Mouse (Mus musculus) thymus, adult 2 months (tissue): ENCODE results near the gene Olfr281. TPM values are rescaled to one million over a fixed set of nuclear protein-coding genes. Genes with fewer than 3 reads are reported as not detected.
"Not testable (repeated sequence)": the region's sequence is repeated elsewhere in the genome, so short reads cannot be mapped to it uniquely, and the experiment has no call there.

Source experiments
- DNase-seq: peaks from one replicate; pipeline ENCODE4 v3.0.0; 2021
- H3K27ac ChIP-seq: fragments of 200-500 bp; 2 replicates; pipeline ENCODE4 v1.5.1; 2012; ENCODE audit warnings: low read length, control low read depth; ENCODE audit not compliant: control insufficient read depth, insufficient read depth
- H3K27me3 ChIP-seq: fragments of 200-500 bp; 2 replicates; pipeline ENCODE4 v1.6.1; 2012; ENCODE audit warnings: mild to moderate bottlenecking, low read length, moderate library complexity, mixed read lengths; ENCODE audit not compliant: control insufficient read depth, insufficient read depth
- H3K36me3 ChIP-seq: fragments of 200-500 bp; 2 replicates; pipeline ENCODE4 v1.6.1; 2012; ENCODE audit warnings: mild to moderate bottlenecking, low read length, moderate library complexity; ENCODE audit not compliant: control insufficient read depth, insufficient read depth
- H3K4me1 ChIP-seq: fragments of 200-500 bp; replicated peaks from 2 replicates; pipeline ENCODE4 v1.6.1; 2012; ENCODE audit warnings: low read length; ENCODE audit not compliant: control insufficient read depth, insufficient read depth
- H3K4me3 ChIP-seq: fragments of 200-500 bp; 2 replicates; pipeline ENCODE4 v1.5.1; 2012; ENCODE audit warnings: mild to moderate bottlenecking, low read length, control low read depth, moderate library complexity; ENCODE audit not compliant: control insufficient read depth, insufficient read depth
- CTCF ChIP-seq: fragments of 200-500 bp; IDR thresholded peaks from 2 replicates; pipeline ENCODE4 v1.5.1; 2012; ENCODE audit warnings: mild to moderate bottlenecking, control low read depth, low read length, moderate library complexity, borderline replicate concordance; ENCODE audit not compliant: control insufficient read depth, poor library complexity, insufficient read depth; ENCODE audit errors: extremely low read depth
- POLR2A ChIP-seq: fragments of 200-500 bp; IDR thresholded peaks from 2 replicates; pipeline ENCODE4 v1.6.1; 2012; ENCODE audit warnings: mild to moderate bottlenecking, low read length, control low read depth, moderate library complexity; ENCODE audit not compliant: control insufficient read depth, poor library complexity, insufficient read depth; ENCODE audit errors: extremely low read depth
- WGBS: fragments of 180-500 bp; shearing (Covaris S2); methylation state at CpG from one replicate; pipeline ENCODE4 v1.1.7; 2018; 5-methylcytosine and 5-hydroxymethylcytosine counted together
- polyA plus RNA-seq: library from polyadenylated mRNA; depleted of rRNA; stranded (reverse); fragments of >200 nt; gene quantifications from 2 replicates; pipeline ENCODE4 v1.2.3, GENCODE M21; 2012; rRNA removed

Olfr281 gene
- not detected in 2 replicates for polyA plus RNA-seq

DNA sequence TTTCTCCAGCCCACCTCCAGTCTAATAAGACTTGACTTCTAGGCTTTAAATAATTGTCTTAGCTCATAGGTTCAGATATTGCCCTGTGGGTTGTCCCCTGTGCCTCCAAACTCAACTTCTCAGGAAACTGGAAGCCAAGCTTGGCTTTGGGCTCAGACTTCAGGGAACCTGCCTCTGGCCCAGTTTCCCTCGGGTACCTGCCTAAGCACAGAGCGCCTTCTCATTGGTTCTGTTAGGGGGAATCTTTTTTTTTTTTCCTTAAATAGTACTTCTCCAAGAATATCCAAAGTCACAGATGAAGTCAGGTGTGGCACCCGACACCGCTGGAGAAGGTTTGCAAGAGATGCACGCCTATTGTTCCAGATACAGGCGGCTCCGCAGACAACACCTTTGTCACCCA, at the start of gene Olfr281:
Gene Olfr281, plus strand, starts transcription at position 301 of the 400 bp plus-strand sequence.
- Histone ChIP-seq H3K27me3 (no peaks in the 10 kb centered on the region), H3K36me3 (no peaks in the 10 kb centered on the region), H3K4me3 (no peak within 1 kb of the TSS), H3K4me1 (no peaks in the 10 kb centered on the region), H3K27ac (no peak within 1 kb of the TSS)
- 96% methylated on average over 7 of the region's 7 CpGs for WGBS
- no peak for DNase-seq
- TF ChIP-seq CTCF (no peak), POLR2A (no peak)

- peak; percentile 6 for DNase-seq
- WGBS, result 69% methylated on average over 17 of the region's 17 CpGs
- TF ChIP-seq POLR2A (no peak), CTCF (no peak)
Measured at GRCm38 (mm10) chr15:98408406-98409060, 43.9 kb upstream of the Olfr281 start.

DNA sequence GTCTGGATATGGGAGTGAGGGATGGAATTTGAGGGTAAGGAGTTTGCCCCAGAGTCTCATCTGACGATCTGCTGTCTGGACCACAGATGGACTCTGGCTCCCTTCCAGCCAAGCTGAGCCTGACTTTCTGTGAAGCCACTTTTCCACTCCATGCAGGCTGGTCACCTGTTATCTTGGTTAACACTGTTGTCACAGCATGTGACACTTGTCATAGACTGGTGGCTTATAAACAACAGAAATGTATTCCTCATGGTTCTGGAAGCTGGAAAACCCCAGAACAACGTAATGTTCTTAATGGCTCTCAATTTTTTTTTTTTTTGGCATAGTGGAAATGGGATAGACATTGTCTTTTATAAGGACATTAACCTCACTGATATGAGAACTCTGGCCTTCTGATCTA, 42.8 kb upstream of the Olfr281 start:
- 92% methylated on average over 2 of the region's 2 CpGs for whole genome bisulfite sequencing
- Histone ChIP-seq H3K36me3 (no peaks in the 10 kb centered on the region), H3K4me3 (no peak overlapping the region), H3K4me1 (no peaks in the 10 kb centered on the region), H3K27ac (no peak overlapping the region), H3K27me3 (no peaks in the 10 kb centered on the region)
- no peak for DNase-seq
- TF ChIP-seq POLR2A (no peak), CTCF (no peak)

More at GRCm38 (mm10) chr15:98408406-98409060, 43.9 kb upstream of the Olfr281 start:
- Histone ChIP-seq H3K27ac (no peak overlapping the region), H3K4me1 (no peaks in the 10 kb centered on the region), H3K4me3 (no peak overlapping the region), H3K36me3 (no peaks in the 10 kb centered on the region), H3K27me3 (no peaks in the 10 kb centered on the region)

DNA sequence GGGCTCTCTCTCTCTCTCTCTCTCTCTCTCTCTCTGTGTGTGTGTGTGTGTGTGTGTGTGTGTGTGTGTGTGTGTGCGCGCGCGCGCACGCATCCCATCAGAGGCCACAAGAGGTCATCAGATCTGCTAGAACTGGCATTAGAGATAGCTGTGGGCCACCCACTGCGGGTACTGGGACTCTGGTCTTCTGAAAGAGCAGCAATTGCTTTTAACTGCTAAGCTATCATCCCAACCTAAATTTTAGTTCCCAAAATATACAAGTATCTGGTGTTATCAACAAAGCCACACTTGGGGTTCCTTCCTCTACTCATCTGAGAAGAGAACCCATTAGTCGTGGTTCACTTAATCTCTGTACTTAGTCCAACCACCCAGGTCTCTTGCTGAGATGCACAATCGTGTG, 42.1 kb upstream of the Olfr281 start:
- TF ChIP-seq CTCF, result no peak
- no peak for TF ChIP-seq POLR2A
- H3K4me1 ChIP-seq, result no peaks in the 10 kb centered on the region
- no peak for DNase-seq
- WGBS, result 94% methylated on average over 9 of the region's 9 CpGs
- H3K27ac ChIP-seq, result no peak overlapping the region
- H3K27me3 ChIP-seq, result no peaks in the 10 kb centered on the region
- no peaks in the 10 kb centered on the region for H3K36me3 ChIP-seq
- no peak overlapping the region for H3K4me3 ChIP-seq

- WGBS, result 29% methylated on average over 4 of the region's 4 CpGs
- H3K36me3 ChIP-seq, result no peaks in the 10 kb centered on the region
- H3K27ac ChIP-seq, result no peak overlapping the region
- H3K27me3 ChIP-seq, result no peaks in the 10 kb centered on the region
- H3K4me1 ChIP-seq, result no peaks in the 10 kb centered on the region
- no peak for TF ChIP-seq POLR2A
- TF ChIP-seq CTCF, result no peak
- no peak for DNase-seq
- H3K4me3 ChIP-seq, result no peak overlapping the region
Measured at GRCm38 (mm10) chr15:98415996-98416395, 36.4 kb upstream of the Olfr281 start.

DNA sequence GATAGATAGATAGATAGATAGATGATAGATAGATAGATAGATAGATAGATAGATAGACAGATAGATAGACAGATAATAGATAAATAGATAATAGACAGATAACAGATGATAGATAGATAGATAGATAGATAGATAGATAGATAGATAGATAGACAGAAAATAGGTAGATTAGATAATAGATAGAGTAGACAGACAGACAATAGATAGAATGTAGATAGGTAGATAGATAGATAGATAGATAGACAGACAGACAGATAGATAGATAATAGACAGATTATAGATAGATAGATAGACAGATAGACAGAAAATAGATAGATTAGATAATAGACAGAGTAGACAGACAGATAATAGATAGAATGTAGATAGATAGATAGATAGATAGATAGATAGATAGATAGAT, 35.6 kb upstream of the Olfr281 start:
- not testable (repeated sequence) for H3K27me3 ChIP-seq, H3K36me3 ChIP-seq, H3K27ac ChIP-seq, DNase-seq, H3K4me1 ChIP-seq, H3K4me3 ChIP-seq

DNA sequence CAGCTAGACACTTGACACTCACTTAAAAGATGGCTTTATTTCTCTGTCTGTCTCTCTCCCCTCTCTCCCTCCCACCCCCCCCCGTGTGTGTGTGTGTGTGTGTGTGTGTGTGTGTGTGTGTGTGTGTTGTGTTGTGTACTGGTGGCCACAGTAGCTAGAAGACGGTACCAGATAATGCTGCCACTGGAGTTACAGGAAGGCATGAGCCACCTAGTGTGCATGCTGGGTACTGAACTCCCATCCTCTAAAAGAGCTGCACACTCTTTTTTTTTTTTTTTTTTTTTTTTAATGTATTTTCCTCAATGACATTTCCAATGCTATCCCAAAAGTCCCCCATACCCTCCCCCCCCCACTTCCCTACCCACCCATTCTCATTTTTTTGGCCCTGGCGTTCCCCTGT, 35.1 kb upstream of the Olfr281 start:
- not testable (repeated sequence) for H3K27me3 ChIP-seq, H3K4me1 ChIP-seq, H3K4me3 ChIP-seq, H3K27ac ChIP-seq, H3K36me3 ChIP-seq
- DNase-seq, result peak; percentile 8
- 46% methylated on average over 3 of the region's 3 CpGs for WGBS
